Mouse (Mus musculus) CD4-positive, CD25-positive, alpha-beta regulatory T cell, adult 2 months (primary cell): ENCODE data around the gene Slc1a5.

ENCODE experiments used
- DNase-seq: peaks from one replicate; pipeline ENCODE4 v3.0.0-alpha.2; 2012; ENCODE audit warnings: low read depth, low spot score

Slc1a5 gene

GRCm38 (mm10) chr7:16782555-16783125 lies 1.5 kb downstream of the Slc1a5 start:
- DNase-seq, result peak; percentile 44

GRCm38 (mm10) chr7:16783224-16783688 lies 2.1 kb downstream of the Slc1a5 start:
- DNase-seq, result peak; percentile 67

GRCm38 (mm10) chr7:16783758-16784415 lies 2.7 kb downstream of the Slc1a5 start:
- no peak for DNase-seq

- DNase-seq, result peak; percentile 26
Observed at GRCm38 (mm10) chr7:16784498-16784976, 3.4 kb downstream of the Slc1a5 start.

- no peak for DNase-seq
Observed at GRCm38 (mm10) chr7:16785541-16786083, 4.5 kb downstream of the Slc1a5 start.

DNA sequence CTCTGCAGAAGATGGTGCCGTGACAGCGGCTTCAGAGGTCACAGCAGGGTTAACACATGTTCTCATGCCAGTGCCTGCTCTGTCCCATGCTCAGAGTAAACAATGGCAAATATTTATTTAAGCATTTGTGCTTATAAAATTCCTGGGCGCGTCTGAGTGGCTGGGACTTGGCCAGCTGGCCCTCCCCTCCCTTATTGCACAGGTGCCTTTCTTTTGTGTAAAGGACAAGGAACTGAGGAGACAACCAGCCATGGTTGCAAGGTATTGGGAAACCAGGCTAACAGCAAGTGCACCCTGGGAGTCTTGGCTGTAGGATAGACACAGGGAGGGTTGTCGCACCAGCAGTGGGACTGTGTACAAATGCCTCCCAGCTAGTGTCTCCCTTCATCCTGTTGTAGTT lies 11.2 kb downstream of the Slc1a5 start:
- DNase-seq, result no peak

DNA sequence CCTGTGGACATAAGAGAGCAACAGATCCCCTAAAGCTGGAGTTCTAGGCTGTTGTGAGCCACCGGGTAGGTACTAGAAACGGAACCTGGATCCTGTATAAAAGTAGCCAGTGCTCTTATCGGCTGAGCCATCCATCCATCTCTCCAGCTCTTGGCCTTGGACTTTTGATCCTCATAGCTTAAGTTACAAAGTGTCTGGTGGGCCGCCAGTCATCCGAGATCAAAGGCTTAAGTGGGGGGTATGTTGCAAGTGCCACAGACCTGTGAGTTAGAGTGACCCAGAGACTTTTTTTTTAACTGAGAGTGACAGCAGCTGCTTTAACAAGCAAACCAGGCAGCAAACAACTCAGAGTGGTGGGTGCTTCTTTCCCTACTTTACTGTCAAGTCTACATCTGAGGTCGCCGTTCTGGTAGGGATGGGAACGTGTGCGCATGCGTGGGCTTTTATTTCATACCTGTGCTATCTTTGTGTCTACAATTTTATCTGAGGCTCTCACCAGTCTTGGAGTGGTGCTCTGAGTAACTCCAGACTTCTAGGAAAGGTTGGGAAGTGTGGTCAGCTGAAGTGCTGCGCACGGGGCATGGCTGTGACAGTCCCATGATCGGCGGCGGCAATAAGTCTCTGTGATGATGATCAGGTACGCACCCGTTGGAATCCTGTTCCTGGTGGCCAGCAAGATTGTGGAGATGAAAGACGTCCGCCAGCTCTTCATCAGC lies 12.0 kb downstream of the Slc1a5 start:
- no peak for DNase-seq

- DNase-seq, result no peak
Observed at GRCm38 (mm10) chr7:16794886-16795285, 13.7 kb downstream of the Slc1a5 start.

GRCm38 (mm10) chr7:16804409-16805028 lies 23.4 kb downstream of the Slc1a5 start:
- peak; percentile 73 for DNase-seq

- DNase-seq, result peak; percentile 61
Observed at GRCm38 (mm10) chr7:16807936-16808335, 26.8 kb downstream of the Slc1a5 start.

- no peak for DNase-seq
Observed at GRCm38 (mm10) chr7:16808647-16809046, 27.5 kb downstream of the Slc1a5 start.

- peak; percentile 76 for DNase-seq
Observed at GRCm38 (mm10) chr7:16809739-16810138, 28.6 kb downstream of the Slc1a5 start.

GRCm38 (mm10) chr7:16810399-16810919 lies 29.3 kb downstream of the Slc1a5 start:
- no peak for DNase-seq

GRCm38 (mm10) chr7:16810920-16811648 lies 29.9 kb downstream of the Slc1a5 start:
- no peak for DNase-seq

- no peak for DNase-seq
Observed at GRCm38 (mm10) chr7:16811649-16812070, 30.5 kb downstream of the Slc1a5 start.

- DNase-seq, result peak; percentile 47
Observed at GRCm38 (mm10) chr7:16812505-16812904, 31.4 kb downstream of the Slc1a5 start.

GRCm38 (mm10) chr7:16815351-16815941 lies 34.3 kb downstream of the Slc1a5 start, which contains the start of gene Strn4:
Gene Strn4 (plus strand): TSS chr7:16815889.
- DNase-seq, result peak; percentile 30

- peak; percentile 89 for DNase-seq
Observed at GRCm38 (mm10) chr7:16816078-16816474, 34.9 kb downstream of the Slc1a5 start.

- peak; percentile 67 for DNase-seq
Observed at GRCm38 (mm10) chr7:16816475-16817122, 35.5 kb downstream of the Slc1a5 start, which contains the start of gene Fkrp. Gene Fkrp (minus strand): TSS chr7:16816732.

- DNase-seq, result no peak
Observed at GRCm38 (mm10) chr7:16817693-16818092, 36.6 kb downstream of the Slc1a5 start.
